Mouse (Mus musculus): ENCODE data around the gene Tns3. TPM values are rescaled to one million over a fixed set of nuclear protein-coding genes. Genes with fewer than 3 reads are reported as not detected.
A peak's percentile ranks its signal among the peaks of the same experiment; 100 is the strongest.

Tns3 gene
- polyA plus RNA-seq, 1 experiment from 2014 or later, result 75.4 TPM

GRCm38 (mm10) chr11:8405225-8405899, 259.0 kb downstream of the Tns3 start:
- TF ChIP-seq CTCF (IDR thresholded peaks at IDR 0.05), result peak; percentile 95
- ChIA-PET CTCF (interaction anchor here (1.0 to 2.1 kb wide), 5 partner anchors 10 to 1194 kb away, joined by 3 to 6 read pairs (median 4); no protein-coding TSS in a partner anchor), POLR2A (no interaction called here)
- no peak for DNase-seq (ENCODE audit: low read depth, low spot score)
- peak; percentile 87 for ATAC-seq
- in situ Hi-C loops (cut with MboI; ENCODE audit: low pct_unique_long_range_greater_than_20kb), result loop anchor here (5.0 to 25.0 kb wide), 2 partner anchors 732 to 1198 kb away; no protein-coding TSS in a partner anchor
- peaks cover 5% of the 10 kb centered on the region for H3K27me3 ChIP-seq

- ChIA-PET POLR2A (interaction anchor here (0.6 kb wide), 1 partner anchor 605 kb away, joined by 4 read pairs; no protein-coding TSS in a partner anchor), CTCF (no interaction called here)
- DNase-seq (ENCODE audit: low read depth, low spot score) (no peak), ATAC-seq (no peak)
- TF ChIP-seq CTCF (IDR thresholded peaks at IDR 0.05), result no peak
- peaks cover 8% of the 10 kb centered on the region for H3K27me3 ChIP-seq
- in situ Hi-C loops (cut with MboI; ENCODE audit: low pct_unique_long_range_greater_than_20kb), result loop anchor here (25.0 kb wide), 1 partner anchor 736 kb away; no protein-coding TSS in a partner anchor
Measured at GRCm38 (mm10) chr11:8401328-8401727, 263.0 kb downstream of the Tns3 start.

GRCm38 (mm10) chr11:8396329-8396728, 268.0 kb downstream of the Tns3 start:
- peaks cover 4% of the 10 kb centered on the region for H3K27me3 ChIP-seq
- no peak for ATAC-seq
- ChIA-PET POLR2A (no interaction called here), CTCF (interaction anchor here (1.4 kb wide), 1 partner anchor 9 kb away, joined by 4 read pairs; no protein-coding TSS in a partner anchor)
- TF ChIP-seq CTCF (IDR thresholded peaks at IDR 0.05), result no peak
- DNase-seq (ENCODE audit: low read depth, low spot score), result no peak
- in situ Hi-C loops (cut with MboI; ENCODE audit: low pct_unique_long_range_greater_than_20kb), result no loop called here

GRCm38 (mm10) chr11:8391564-8391963, 272.8 kb downstream of the Tns3 start:
- no peak for DNase-seq (ENCODE audit: low read depth, low spot score)

GRCm38 (mm10) chr11:8385891-8386405, 278.4 kb downstream of the Tns3 start:
- H3K27me3 ChIP-seq, result no peaks in the 10 kb centered on the region
- ChIA-PET POLR2A (no interaction called here), CTCF (no interaction called here)
- DNase-seq (ENCODE audit: low read depth, low spot score) (no peak), ATAC-seq (no peak)
- in situ Hi-C loops (cut with MboI; ENCODE audit: low pct_unique_long_range_greater_than_20kb), result no loop called here
- no peak for TF ChIP-seq CTCF (IDR thresholded peaks at IDR 0.05)

More at GRCm38 (mm10) chr11:8391564-8391963, 272.8 kb downstream of the Tns3 start:
- no peaks in the 10 kb centered on the region for H3K27me3 ChIP-seq
- in situ Hi-C loops (cut with MboI; ENCODE audit: low pct_unique_long_range_greater_than_20kb), result no loop called here
- no peak for ATAC-seq
- ChIA-PET CTCF (interaction anchor here (0.7 kb wide), 1 partner anchor 33 kb away, joined by 3 read pairs; no protein-coding TSS in a partner anchor), POLR2A (no interaction called here)
- TF ChIP-seq CTCF (IDR thresholded peaks at IDR 0.05), result no peak
